15 mouse cellular contexts compared by ENCODE assay signal in genomic region chr12:15985649-15986048, GRCm38 (mm10).
"Had no signal": no experiment of that assay in that cellular context is flagged by ENCODE, and none has a peak within 500 bp of the region (broad histone marks: within the 10 kb centered on the region; RNA-seq: fewer than 3 reads in every experiment).

No protein-coding gene starts in this region.

- H3K27ac ChIP-seq: limb, embryonic 15.5 days; liver, embryonic 12.5 days; midbrain, embryonic 10.5 days; neural tube, embryonic 13.5 days; stomach, embryonic 15.5 days had no signal

- H3K4me1 ChIP-seq: liver, embryonic 12.5 days; neural tube, embryonic 13.5 days; stomach, embryonic 15.5 days had no signal

- H3K9me3 ChIP-seq: limb, embryonic 15.5 days; liver, embryonic 12.5 days; midbrain, embryonic 10.5 days; neural tube, embryonic 13.5 days; stomach, embryonic 15.5 days had no signal

- H3K4me2 ChIP-seq: limb, embryonic 15.5 days; liver, embryonic 12.5 days; lung, embryonic 14.5 days; neural tube, embryonic 13.5 days; stomach, embryonic 15.5 days had no signal

- H3K9ac ChIP-seq: limb, embryonic 15.5 days; liver, embryonic 12.5 days; lung, embryonic 14.5 days; neural tube, embryonic 13.5 days; stomach, embryonic 15.5 days had no signal

- DNase-seq: kidney, postnatal 14 days; layer of hippocampus, postnatal 36 days; lung, embryonic 14.5 days; lung, postnatal 10 days; lung, postnatal 4 days; retina, postnatal 1 day; right cerebral cortex, postnatal 4 days; thymus, adult 2 months; thymus, postnatal 25 days had no signal

- H3K36me3 ChIP-seq: limb, embryonic 15.5 days; liver, embryonic 12.5 days; midbrain, embryonic 10.5 days; neural tube, embryonic 13.5 days; stomach, embryonic 15.5 days had no signal

- H3K27me3 ChIP-seq: limb, embryonic 15.5 days; liver, embryonic 12.5 days; neural tube, embryonic 13.5 days; stomach, embryonic 15.5 days had no signal

- ATAC-seq: liver, embryonic 12.5 days; midbrain, embryonic 16.5 days had no signal

- H3K4me3 ChIP-seq: limb, embryonic 15.5 days; liver, embryonic 12.5 days; midbrain, embryonic 10.5 days; neural tube, embryonic 13.5 days; stomach, embryonic 15.5 days had no signal
